Mouse (Mus musculus) cortical plate, adult 2 months (tissue): ENCODE results near the gene Vegfd.

Experiments used
- CTCF ChIP-seq: fragments of 200-500 bp; IDR thresholded peaks from 2 replicates; pipeline ENCODE4 v1.5.1; 2011; ENCODE audit warnings: mild to moderate bottlenecking, control low read depth, low read length; ENCODE audit not compliant: insufficient read depth; ENCODE audit errors: extremely low read depth
- POLR2A ChIP-seq: fragments of 200-500 bp; IDR thresholded peaks from 2 replicates; pipeline ENCODE4 v1.6.1; 2011; ENCODE audit warnings: mild to moderate bottlenecking, low read length, control low read depth; ENCODE audit not compliant: insufficient read depth; ENCODE audit errors: extremely low read depth

- TF ChIP-seq CTCF, result no peak
- no peak for TF ChIP-seq POLR2A
Measured at GRCm38 (mm10) chrX:164420518-164420917, 47.3 kb downstream of the Vegfd start.
